ENCODE assay signal across 8 mouse cellular contexts in genomic region chr4:45107601-45108277, GRCm38 (mm10). TPM values are rescaled to one million over a fixed set of nuclear protein-coding genes. Genes with fewer than 3 reads are reported as not detected.
DNase-seq lines count a peak whose midpoint lies in the region; ATAC-seq lines count a peak whose summit lies in the region.

Gene Tomm5, minus strand, starts transcription at chr4:45108114.

- H3K36me3 ChIP-seq in hindbrain, embryonic 11.5 days (ENCODE audit: control insufficient read depth, insufficient read depth, low read length), result no peaks in the 10 kb centered on the region

- H3K27ac ChIP-seq in hindbrain, embryonic 11.5 days (ENCODE audit: low read depth, low read length), result no peak within 1 kb of the TSS

- H3K27me3 ChIP-seq in hindbrain, embryonic 11.5 days (ENCODE audit: control insufficient read depth, insufficient read depth, low read length), result no peaks in the 10 kb centered on the region

- under 1% methylated on average over 39 of the region's 39 CpGs for WGBS in hindbrain, embryonic 11.5 days

- H3K9me3 ChIP-seq in hindbrain, embryonic 11.5 days (ENCODE audit: control insufficient read depth, low read length), result no peaks in the 10 kb centered on the region

- peak; percentile 92 for DNase-seq in Muller cell, postnatal 12 days (ENCODE audit: inconsistent ontology term)
- peak; percentile 91 for DNase-seq in cerebellum, adult 9-11 months
- peak; percentile 86 to 97 for DNase-seq in frontal cortex, adult 2 months (ENCODE audit: extremely low spot score in 1 of 2, low spot score in 1 of 2)
- DNase-seq in hindbrain, embryonic 11.5 days (ENCODE audit: low spot score), result peak; percentile 89
- DNase-seq in layer of hippocampus, postnatal 10 days (ENCODE audit: low spot score in 2 of 2), result peak; percentile 86 to 91
- DNase-seq in lung, postnatal 10 days, result peak; percentile 95
- peak; percentile 83 for DNase-seq in ovary, postnatal 36 days (ENCODE audit: low spot score)
- DNase-seq in thymus, postnatal 25 days, result peak; percentile 86

- peak within 1 kb of the TSS; percentile 73 for H3K9ac ChIP-seq in hindbrain, embryonic 11.5 days (ENCODE audit: low read depth, low read length)

- H3K4me2 ChIP-seq in hindbrain, embryonic 11.5 days (replicated peaks; ENCODE audit: low read depth, low read length), result peak within 1 kb of the TSS; percentile 80

- H3K4me3 ChIP-seq in hindbrain, embryonic 11.5 days (ENCODE audit: low read depth, low read length), result peak within 1 kb of the TSS; percentile 89

- ATAC-seq in hindbrain, embryonic 11.5 days (ENCODE audit: low FRiP score), result peak; percentile 92

- 0 out of 2 replicates have a peak, but pooled peaks cover 4% of the 10 kb centered on the region for H3K4me1 ChIP-seq in hindbrain, embryonic 11.5 days (replicated peaks; ENCODE audit: control insufficient read depth, insufficient read depth, low read length)

RNA-seq across cellular contexts. Expression of gene Tomm5, which starts in this region (rescaled TPM):
- polyA plus RNA-seq in frontal cortex, adult 2 months (2012; rRNA removed), result 114 and 137 TPM in 2 replicates
- 166 and 180 TPM in 2 replicates for polyA plus RNA-seq in hindbrain, embryonic 11.5 days (2014; fragmentation: Nextera tagmentation; extraction: Ambion mirVana)
- total RNA-seq in layer of hippocampus, postnatal 10 days (2021), result 10 to 100 TPM; 61.4 to 69.8 TPM
